Mouse (Mus musculus): ENCODE measurements at regions not wholly inside any gene's neighbourhood (a gene's known extent, or its start where the extent isn't known, plus 50 kb on each side); places are given as distances from the start of the nearest gene placed in this dataset.
"Not testable (repeated sequence)": the region's sequence is repeated elsewhere in the genome, so short reads cannot be mapped to it uniquely, and the experiment has no call there.

DNA sequence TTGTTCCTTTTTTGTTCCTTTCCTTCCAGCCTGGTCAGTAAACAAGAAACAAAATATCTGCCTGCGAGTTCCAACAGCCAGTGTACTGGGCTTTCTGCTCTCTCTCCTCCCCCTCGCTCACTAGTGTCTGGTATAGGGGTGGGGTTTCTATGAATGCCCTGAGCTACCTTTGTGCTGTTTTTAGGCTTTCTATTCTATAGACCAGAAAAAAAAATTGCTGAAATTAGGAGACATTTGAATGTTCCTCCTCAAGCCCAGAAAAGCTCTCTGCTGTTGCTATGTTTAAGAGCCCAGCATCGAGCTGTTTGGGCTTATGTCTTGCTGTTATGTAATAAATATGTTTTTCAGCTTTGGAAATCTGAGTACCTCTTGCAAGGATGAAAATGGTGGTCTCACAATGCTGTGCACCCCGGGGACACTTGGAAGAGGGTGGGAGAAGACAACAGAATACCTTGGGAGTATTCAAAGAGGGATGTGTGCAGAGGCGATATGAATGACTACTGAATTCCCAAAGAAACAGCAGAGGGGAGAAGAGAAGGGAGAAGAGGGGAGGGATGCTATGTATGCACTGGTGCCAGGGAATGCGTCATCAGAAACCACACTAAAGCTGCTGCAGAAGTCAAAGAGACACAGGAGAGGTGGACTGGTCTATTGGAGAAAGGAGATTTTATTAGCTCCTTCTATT is 88.8 kb upstream of the Sipa1l1 start:
- Histone ChIP-seq H3K4me2 (replicated peaks; ENCODE audit: low read depth, low read length) (no peak overlapping the region), H3K9ac (replicated peaks; ENCODE audit: low read length) (no peak overlapping the region), H3K27ac (ENCODE audit: low read length) (no peak overlapping the region), H3K9me3 (ENCODE audit: low read length) (no peaks in the 10 kb centered on the region; the same call in 1 of the 2 replicates), H3K4me3 (ENCODE audit: low read length) (no peak overlapping the region), H3K27me3 (ENCODE audit: insufficient read depth, low read length) (no peaks in the 10 kb centered on the region), H3K36me3 (ENCODE audit: insufficient read depth, low read length) (no peaks in the 10 kb centered on the region), H3K4me1 (ENCODE audit: insufficient read depth, low read length) (peaks cover 7% of the 10 kb centered on the region)
- 79% methylated on average over 6 of the region's 6 CpGs for WGBS
- ATAC-seq (ENCODE audit: low FRiP score, low TSS enrichment): no peak

DNA sequence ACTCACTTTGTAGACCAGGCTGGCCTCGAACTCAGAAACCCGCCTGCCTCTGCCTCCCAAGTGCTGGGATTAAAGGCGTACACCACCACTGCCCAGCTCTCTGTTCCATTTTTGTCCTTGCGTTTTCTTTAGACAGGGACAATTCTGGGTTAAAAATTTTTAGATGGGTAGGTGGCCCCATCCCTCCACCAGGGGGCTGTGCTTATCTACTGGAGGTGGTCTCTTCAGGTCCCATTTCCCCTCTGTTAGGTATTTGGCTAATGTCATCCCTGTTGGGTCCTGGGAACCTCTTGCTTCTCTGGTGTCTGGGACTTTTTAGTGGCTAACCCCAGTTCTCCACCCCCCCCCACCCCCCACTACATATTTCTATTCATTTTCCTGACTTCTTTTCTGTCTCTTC is 86.5 kb upstream of the Sipa1l1 start:
- H3K9me3 ChIP-seq (ENCODE audit: low read length); H3K9ac ChIP-seq (replicated peaks; ENCODE audit: low read length); H3K4me2 ChIP-seq (replicated peaks; ENCODE audit: low read depth, low read length); H3K36me3 ChIP-seq (ENCODE audit: insufficient read depth, low read length); ATAC-seq (ENCODE audit: low FRiP score, low TSS enrichment); H3K27me3 ChIP-seq (ENCODE audit: insufficient read depth, low read length); H3K4me1 ChIP-seq (ENCODE audit: insufficient read depth, low read length); H3K4me3 ChIP-seq (ENCODE audit: low read length); H3K27ac ChIP-seq (ENCODE audit: low read length): not testable (repeated sequence)
- 97% methylated on average over 3 of the region's 4 CpGs for WGBS

DNA sequence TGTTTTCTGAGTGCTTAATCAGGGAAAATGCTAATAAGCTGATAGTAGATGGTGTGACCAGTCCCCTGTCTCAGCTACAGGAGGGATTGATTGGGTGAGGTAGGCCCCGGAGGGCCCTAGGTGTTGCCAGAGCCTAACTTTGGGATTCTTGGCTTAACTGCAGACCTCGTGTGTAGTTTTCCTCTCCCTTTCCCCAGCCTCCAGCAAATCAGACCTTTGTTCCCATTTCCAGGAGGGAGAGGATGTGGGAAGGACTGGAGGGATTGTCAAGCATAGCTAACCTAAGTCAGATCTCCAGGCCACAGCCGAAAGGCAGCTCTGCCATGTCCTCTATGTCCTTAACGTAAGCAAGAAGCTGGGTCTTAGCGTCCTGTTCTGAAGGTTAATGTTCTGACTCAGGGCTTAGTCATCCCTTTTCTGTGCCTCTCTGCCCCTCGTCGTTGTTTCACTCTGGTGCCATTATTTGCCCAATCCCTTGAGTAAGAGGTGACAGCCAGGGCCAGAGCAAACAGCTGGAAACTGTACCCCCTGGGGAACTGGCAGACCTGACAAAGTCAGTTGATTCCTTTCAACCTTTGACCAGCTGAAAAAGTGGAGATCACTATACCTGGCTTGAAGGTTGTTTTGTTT is 83.2 kb upstream of the Sipa1l1 start:
- H3K4me3 ChIP-seq (ENCODE audit: low read length): no peak overlapping the region
- H3K36me3 ChIP-seq (ENCODE audit: insufficient read depth, low read length): no peaks in the 10 kb centered on the region
- no peak overlapping the region for H3K9ac ChIP-seq (replicated peaks; ENCODE audit: low read length)
- no peaks in the 10 kb centered on the region; the same call in 1 of the 2 replicates for H3K9me3 ChIP-seq (ENCODE audit: low read length)
- no peaks in the 10 kb centered on the region for H3K27me3 ChIP-seq (ENCODE audit: insufficient read depth, low read length)
- ATAC-seq (ENCODE audit: low FRiP score, low TSS enrichment): no peak
- H3K4me2 ChIP-seq (replicated peaks; ENCODE audit: low read depth, low read length): no peak overlapping the region
- H3K27ac ChIP-seq (ENCODE audit: low read length): no peak overlapping the region
- WGBS: 41% methylated on average over 7 of the region's 7 CpGs
- H3K4me1 ChIP-seq (ENCODE audit: insufficient read depth, low read length): no peaks in the 10 kb centered on the region

DNA sequence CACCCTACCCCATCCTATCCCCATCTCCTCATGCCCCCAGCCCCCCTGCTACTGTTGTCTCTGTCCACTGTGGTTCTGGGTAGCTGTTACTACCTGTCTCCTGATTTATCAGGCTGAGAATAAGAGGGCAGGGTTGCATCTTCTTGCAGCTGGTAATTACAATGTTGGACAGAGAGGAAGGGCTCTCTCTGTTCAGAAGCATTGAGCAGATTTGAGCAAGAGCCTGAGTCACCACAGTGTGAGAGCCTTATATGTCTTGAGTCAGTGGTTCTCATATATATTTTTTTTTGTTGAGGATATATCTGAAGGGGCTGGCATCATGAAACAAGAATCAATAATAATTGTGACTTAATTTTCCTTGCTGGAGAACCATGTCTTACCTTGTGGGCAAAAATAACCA is 82.7 kb upstream of the Sipa1l1 start:
- Histone ChIP-seq H3K4me2 (replicated peaks; ENCODE audit: low read depth, low read length) (no peak overlapping the region), H3K27ac (ENCODE audit: low read length) (no peak overlapping the region), H3K9me3 (ENCODE audit: low read length) (no peaks in the 10 kb centered on the region; the same call in 1 of the 2 replicates), H3K27me3 (ENCODE audit: insufficient read depth, low read length) (no peaks in the 10 kb centered on the region), H3K9ac (replicated peaks; ENCODE audit: low read length) (no peak overlapping the region), H3K4me3 (ENCODE audit: low read length) (no peak overlapping the region), H3K36me3 (ENCODE audit: insufficient read depth, low read length) (no peaks in the 10 kb centered on the region), H3K4me1 (ENCODE audit: insufficient read depth, low read length) (no peaks in the 10 kb centered on the region)
- no peak; the same call in 1 of the 2 replicates for ATAC-seq (ENCODE audit: low FRiP score, low TSS enrichment)

DNA sequence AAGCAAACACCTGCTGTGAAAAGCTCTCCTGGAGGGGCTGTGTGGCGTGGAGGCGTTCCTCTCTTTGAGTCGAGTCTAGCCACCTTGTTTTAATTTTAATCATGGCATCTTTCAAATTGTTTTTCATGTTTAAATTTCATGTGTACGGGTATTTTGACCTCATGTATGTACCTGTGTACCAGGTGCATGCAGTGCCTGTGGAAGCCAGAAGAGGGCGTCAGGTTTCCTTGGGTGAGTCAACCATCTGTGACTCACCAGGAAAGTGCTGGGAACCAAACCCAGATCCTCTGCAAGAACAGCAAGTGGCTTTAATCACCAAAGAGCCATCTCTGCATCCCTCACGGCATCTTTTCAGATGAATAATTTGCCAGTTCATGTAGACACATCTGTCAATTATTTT is 79.8 kb upstream of the Sipa1l1 start:
- H3K4me1 ChIP-seq (ENCODE audit: insufficient read depth, low read length): no peaks in the 10 kb centered on the region
- no peak overlapping the region for H3K9ac ChIP-seq (replicated peaks; ENCODE audit: low read length)
- no peaks in the 10 kb centered on the region for H3K36me3 ChIP-seq (ENCODE audit: insufficient read depth, low read length)
- no peak overlapping the region for H3K4me2 ChIP-seq (replicated peaks; ENCODE audit: low read depth, low read length)
- no peak overlapping the region for H3K4me3 ChIP-seq (ENCODE audit: low read length)
- H3K27me3 ChIP-seq (ENCODE audit: insufficient read depth, low read length): no peaks in the 10 kb centered on the region
- no peak overlapping the region for H3K27ac ChIP-seq (ENCODE audit: low read length)
- ATAC-seq (ENCODE audit: low FRiP score, low TSS enrichment): no peak
- H3K9me3 ChIP-seq (ENCODE audit: low read length): no peaks in the 10 kb centered on the region
- 87% methylated on average over 6 of the region's 6 CpGs for WGBS

DNA sequence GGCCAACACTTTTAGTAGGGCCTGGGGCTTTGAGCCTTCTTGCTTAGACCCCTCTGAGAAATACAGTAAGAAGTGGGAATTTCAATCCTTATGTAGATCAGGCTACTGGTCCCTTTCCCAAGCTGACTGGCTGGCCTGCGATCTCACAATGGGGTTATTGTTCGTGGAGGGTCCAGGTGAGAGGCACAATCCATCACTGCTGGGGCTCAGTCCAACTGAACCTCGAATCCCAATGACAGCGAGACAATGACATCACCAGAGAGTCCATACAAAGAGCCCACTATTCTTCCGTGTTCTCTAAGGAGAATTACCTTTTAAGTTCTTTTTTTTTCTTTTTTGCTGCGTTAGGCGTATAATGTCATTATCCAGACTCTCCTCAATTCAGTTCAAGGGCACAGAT is 75.8 kb upstream of the Sipa1l1 start:
- no peak overlapping the region for H3K9ac ChIP-seq (replicated peaks; ENCODE audit: low read length)
- ATAC-seq (ENCODE audit: low FRiP score, low TSS enrichment): no peak
- peaks cover 3% of the 10 kb centered on the region; the same call in 1 of the 2 replicates for H3K9me3 ChIP-seq (ENCODE audit: low read length)
- H3K27me3 ChIP-seq (ENCODE audit: insufficient read depth, low read length): no peaks in the 10 kb centered on the region
- WGBS: 69% methylated on average over 7 of the region's 7 CpGs
- no peak overlapping the region for H3K27ac ChIP-seq (ENCODE audit: low read length)
- H3K36me3 ChIP-seq (ENCODE audit: insufficient read depth, low read length): no peaks in the 10 kb centered on the region
- no peak overlapping the region for H3K4me2 ChIP-seq (replicated peaks; ENCODE audit: low read depth, low read length)
- H3K4me1 ChIP-seq (ENCODE audit: insufficient read depth, low read length): peaks cover 6% of the 10 kb centered on the region; the same call in 1 of the 2 replicates
- H3K4me3 ChIP-seq (ENCODE audit: low read length): no peak overlapping the region

DNA sequence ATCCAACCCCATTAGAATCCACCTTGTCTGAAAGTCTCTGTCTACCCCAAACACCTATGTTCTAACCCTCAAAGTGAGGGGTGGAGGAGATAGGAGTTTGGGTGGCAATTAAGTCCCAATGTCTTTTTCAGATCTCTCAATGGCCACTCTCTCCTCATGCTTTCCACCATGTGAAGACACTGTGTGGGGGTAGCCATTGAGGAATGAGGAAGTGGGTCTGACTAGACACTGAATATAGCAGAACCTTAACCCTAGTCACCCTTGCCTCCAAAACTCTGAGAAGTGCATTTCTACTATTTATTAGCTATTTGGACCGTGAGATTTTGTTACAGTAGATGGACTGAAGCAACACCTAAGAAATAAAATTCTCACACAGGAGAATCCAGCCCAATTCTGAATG is 73.7 kb upstream of the Sipa1l1 start:
- Histone ChIP-seq H3K9ac (replicated peaks; ENCODE audit: low read length) (no peak overlapping the region), H3K4me3 (ENCODE audit: low read length) (no peak overlapping the region), H3K27me3 (ENCODE audit: insufficient read depth, low read length) (no peaks in the 10 kb centered on the region), H3K4me2 (replicated peaks; ENCODE audit: low read depth, low read length) (no peak overlapping the region), H3K9me3 (ENCODE audit: low read length) (peaks cover 3% of the 10 kb centered on the region; the same call in 1 of the 2 replicates), H3K27ac (ENCODE audit: low read length) (no peak overlapping the region), H3K4me1 (ENCODE audit: insufficient read depth, low read length) (peaks cover 6% of the 10 kb centered on the region; the same call in 1 of the 2 replicates), H3K36me3 (ENCODE audit: insufficient read depth, low read length) (no peaks in the 10 kb centered on the region)
- ATAC-seq (ENCODE audit: low FRiP score, low TSS enrichment): no peak
- WGBS: 73% methylated on average over 1 of the region's 1 CpGs

DNA sequence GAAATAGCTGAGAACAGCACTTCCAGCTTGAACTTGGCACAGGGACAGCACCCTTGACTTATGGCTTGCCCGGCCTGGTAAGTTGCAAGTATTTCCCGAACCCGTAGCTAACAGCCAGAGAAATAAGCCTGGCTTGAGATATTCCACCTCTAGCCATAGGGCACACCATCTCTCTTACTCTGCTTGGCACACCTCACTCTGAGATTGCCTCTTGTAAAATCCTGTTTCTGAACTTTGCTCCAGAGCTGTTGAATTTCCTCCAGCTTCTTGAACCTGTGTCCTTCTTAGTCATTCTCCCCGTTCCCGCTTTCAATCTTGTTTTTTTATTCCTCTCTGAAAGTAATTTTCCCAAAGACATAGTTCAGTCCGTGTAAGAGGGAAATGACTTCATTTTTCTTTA is 72.0 kb upstream of the Sipa1l1 start:
- H3K4me3 ChIP-seq (ENCODE audit: low read length): no peak overlapping the region
- H3K27ac ChIP-seq (ENCODE audit: low read length): no peak overlapping the region
- WGBS: 77% methylated on average over 6 of the region's 6 CpGs
- peaks cover 3% of the 10 kb centered on the region; the same call in 1 of the 2 replicates for H3K9me3 ChIP-seq (ENCODE audit: low read length)
- no peak overlapping the region for H3K4me2 ChIP-seq (replicated peaks; ENCODE audit: low read depth, low read length)
- no peaks in the 10 kb centered on the region for H3K36me3 ChIP-seq (ENCODE audit: insufficient read depth, low read length)
- no peak overlapping the region for H3K9ac ChIP-seq (replicated peaks; ENCODE audit: low read length)
- H3K4me1 ChIP-seq (ENCODE audit: insufficient read depth, low read length): peaks cover 6% of the 10 kb centered on the region; the same call in 1 of the 2 replicates
- no peak for ATAC-seq (ENCODE audit: low FRiP score, low TSS enrichment)
- H3K27me3 ChIP-seq (ENCODE audit: insufficient read depth, low read length): no peaks in the 10 kb centered on the region

DNA sequence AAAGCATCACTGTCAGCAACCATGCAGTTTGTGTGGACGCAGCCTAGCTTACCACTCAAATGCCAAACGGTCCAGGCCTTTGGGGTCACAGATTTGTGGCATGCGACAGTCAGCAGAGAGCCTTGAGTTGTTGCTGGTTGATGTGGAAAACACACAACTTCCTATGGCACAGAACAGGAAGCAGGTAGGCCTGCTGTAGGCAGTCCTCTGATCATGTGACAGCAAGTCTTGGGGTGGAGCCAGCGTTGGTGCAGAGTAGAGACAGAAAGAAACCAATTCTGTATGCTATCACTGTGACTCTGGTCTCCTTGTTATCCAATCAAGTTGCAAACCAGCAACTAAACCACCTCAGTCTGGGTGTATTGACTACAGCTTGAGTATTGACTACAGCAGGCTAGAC is 71.5 kb upstream of the Sipa1l1 start:
- H3K4me3 ChIP-seq (ENCODE audit: low read length): no peak overlapping the region
- peaks cover 3% of the 10 kb centered on the region; the same call in 1 of the 2 replicates for H3K9me3 ChIP-seq (ENCODE audit: low read length)
- ATAC-seq (ENCODE audit: low FRiP score, low TSS enrichment): no peak
- no peak overlapping the region for H3K27ac ChIP-seq (ENCODE audit: low read length)
- H3K4me1 ChIP-seq (ENCODE audit: insufficient read depth, low read length): peaks cover 6% of the 10 kb centered on the region; the same call in 1 of the 2 replicates
- no peak overlapping the region for H3K9ac ChIP-seq (replicated peaks; ENCODE audit: low read length)
- no peaks in the 10 kb centered on the region for H3K36me3 ChIP-seq (ENCODE audit: insufficient read depth, low read length)
- H3K4me2 ChIP-seq (replicated peaks; ENCODE audit: low read depth, low read length): no peak overlapping the region
- WGBS: 89% methylated on average over 4 of the region's 4 CpGs
- H3K27me3 ChIP-seq (ENCODE audit: insufficient read depth, low read length): no peaks in the 10 kb centered on the region

DNA sequence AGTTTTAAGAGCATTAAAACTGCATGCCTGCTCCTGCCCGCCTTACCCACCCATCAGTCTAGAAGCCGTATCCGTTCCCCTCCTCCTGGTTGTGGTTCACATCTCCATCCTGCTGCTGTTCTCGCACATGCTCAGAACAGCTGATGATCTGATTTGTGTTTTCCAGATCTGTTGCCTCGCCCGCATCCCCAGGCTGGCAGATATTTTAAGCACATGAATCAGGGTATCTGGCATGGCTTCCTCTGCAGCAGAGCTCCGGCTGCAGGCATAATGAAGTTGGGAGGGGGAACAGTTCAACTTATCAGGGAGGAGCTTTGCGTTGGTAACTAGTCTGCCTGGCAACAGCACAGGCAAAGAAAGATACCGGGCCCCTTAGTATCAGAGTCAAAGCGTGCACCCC is 64.9 kb upstream of the Sipa1l1 start:
- Histone ChIP-seq H3K9me3 (ENCODE audit: low read length) (peaks cover 9% of the 10 kb centered on the region; the same call in 1 of the 2 replicates), H3K4me3 (ENCODE audit: low read length) (no peak overlapping the region), H3K27ac (ENCODE audit: low read length) (no peak overlapping the region), H3K36me3 (ENCODE audit: insufficient read depth, low read length) (no peaks in the 10 kb centered on the region), H3K27me3 (ENCODE audit: insufficient read depth, low read length) (no peaks in the 10 kb centered on the region), H3K9ac (replicated peaks; ENCODE audit: low read length) (no peak overlapping the region), H3K4me1 (ENCODE audit: insufficient read depth, low read length) (peaks cover 8% of the 10 kb centered on the region), H3K4me2 (replicated peaks; ENCODE audit: low read depth, low read length) (no peak overlapping the region)
- 83% methylated on average over 10 of the region's 10 CpGs for WGBS
- no peak for ATAC-seq (ENCODE audit: low FRiP score, low TSS enrichment)
